Mouse (Mus musculus) kidney, adult 2 months (tissue): Measurements from ENCODE around the gene Gm21149.
"Not testable (repeated sequence)": the region's sequence is repeated elsewhere in the genome, so short reads cannot be mapped to it uniquely, and the experiment has no call there.

Source experiments
- CTCF ChIP-seq: fragments of 200-500 bp; conservative IDR thresholded peaks from 2 replicates; pipeline ENCODE4 v1.5.1; 2011; ENCODE audit warnings: low read depth, mild to moderate bottlenecking, control low read depth, low read length, moderate library complexity, mixed read lengths; ENCODE audit not compliant: insufficient read depth, insufficient read length
- POLR2A ChIP-seq: fragments of 200-500 bp; IDR thresholded peaks from one replicate; pipeline ENCODE4 v1.6.1; 2011; ENCODE audit warnings: low read depth, low read length, control low read depth

DNA sequence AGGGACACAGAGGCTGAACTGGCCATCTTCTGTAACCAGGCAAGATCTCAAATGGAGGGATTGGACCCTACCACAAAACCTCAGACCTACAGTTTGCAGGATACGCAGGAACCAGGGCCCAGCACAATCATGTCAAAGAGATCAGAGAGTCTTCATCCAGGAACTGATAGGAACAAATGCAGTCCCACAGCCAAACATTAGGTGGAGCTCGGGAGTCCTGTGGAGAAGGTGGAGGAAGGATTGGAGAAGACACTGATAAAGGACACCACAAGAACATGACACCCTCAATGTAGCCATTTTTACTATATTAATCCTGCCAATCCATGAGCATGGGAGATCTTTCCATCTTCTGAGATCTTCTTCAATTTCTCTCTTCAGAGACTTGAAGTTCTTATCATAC, 12.8 kb downstream of the Gm21149 start:
- not testable (repeated sequence) for TF ChIP-seq CTCF, POLR2A
